Mouse (Mus musculus) embryonic facial prominence, embryonic 15.5 days (tissue): Measurements from ENCODE around the gene Lhfpl4. TPM values are rescaled to one million over a fixed set of nuclear protein-coding genes. Genes with fewer than 3 reads are reported as not detected.

Experiments used
- ATAC-seq: fragments of 200-750 bp; cut with Nextera tagmentation; 2 replicates; pipeline ENCODE4 v1.8.0; 2017; ENCODE audit warnings: low read depth, moderate TSS enrichment; ENCODE audit not compliant: insufficient number of reproducible peaks, low FRiP score, low TSS enrichment
- H3K27ac ChIP-seq: fragments of 300-500 bp; sonication (generic); replicated peaks from 2 replicates; pipeline ENCODE4 v1.5.1; 2015; ENCODE audit warnings: mild to moderate bottlenecking, inconsistent platforms
- H3K27me3 ChIP-seq: fragments of 300-500 bp; sonication (generic); 2 replicates; pipeline ENCODE4 v1.6.1; 2015; ENCODE audit warnings: inconsistent platforms
- H3K36me3 ChIP-seq: fragments of 300-500 bp; sonication (generic); 2 replicates; pipeline ENCODE4 v1.6.1; 2015; ENCODE audit warnings: mild to moderate bottlenecking, inconsistent platforms
- H3K4me1 ChIP-seq: fragments of 300-500 bp; sonication (generic); 2 replicates; pipeline ENCODE4 v1.6.1; 2015; ENCODE audit warnings: inconsistent platforms
- H3K4me2 ChIP-seq: fragments of 300-500 bp; sonication (generic); replicated peaks from 2 replicates; pipeline ENCODE4 v1.6.1; 2015; ENCODE audit warnings: mild to moderate bottlenecking, inconsistent platforms
- H3K4me3 ChIP-seq: fragments of 300-500 bp; sonication (generic); replicated peaks from 2 replicates; pipeline ENCODE4 v1.5.1; 2015; ENCODE audit warnings: mild to moderate bottlenecking, inconsistent platforms
- H3K9ac ChIP-seq: fragments of 300-500 bp; sonication (generic); 2 replicates; pipeline ENCODE4 v1.6.1; 2015; ENCODE audit warnings: inconsistent platforms
- H3K9me3 ChIP-seq: fragments of 300-500 bp; sonication (generic); replicated peaks from 2 replicates; pipeline ENCODE4 v1.6.1; 2016; ENCODE audit warnings: inconsistent platforms
- WGBS: fragments of 180-500 bp; shearing (Covaris S2); methylation state at CpG from one replicate; pipeline ENCODE4 v1.1.7; 2015; 5-methylcytosine and 5-hydroxymethylcytosine counted together
- polyA plus RNA-seq: library from polyadenylated mRNA; unstranded; fragments of >200 nt; fragmentation: Nextera tagmentation; extraction: Ambion mirVana; gene quantifications from 2 replicates; pipeline ENCODE4 v1.2.1, GENCODE M21; 2015

Gene Lhfpl4
- 1.5 and 1.9 TPM in 2 replicates for polyA plus RNA-seq

DNA sequence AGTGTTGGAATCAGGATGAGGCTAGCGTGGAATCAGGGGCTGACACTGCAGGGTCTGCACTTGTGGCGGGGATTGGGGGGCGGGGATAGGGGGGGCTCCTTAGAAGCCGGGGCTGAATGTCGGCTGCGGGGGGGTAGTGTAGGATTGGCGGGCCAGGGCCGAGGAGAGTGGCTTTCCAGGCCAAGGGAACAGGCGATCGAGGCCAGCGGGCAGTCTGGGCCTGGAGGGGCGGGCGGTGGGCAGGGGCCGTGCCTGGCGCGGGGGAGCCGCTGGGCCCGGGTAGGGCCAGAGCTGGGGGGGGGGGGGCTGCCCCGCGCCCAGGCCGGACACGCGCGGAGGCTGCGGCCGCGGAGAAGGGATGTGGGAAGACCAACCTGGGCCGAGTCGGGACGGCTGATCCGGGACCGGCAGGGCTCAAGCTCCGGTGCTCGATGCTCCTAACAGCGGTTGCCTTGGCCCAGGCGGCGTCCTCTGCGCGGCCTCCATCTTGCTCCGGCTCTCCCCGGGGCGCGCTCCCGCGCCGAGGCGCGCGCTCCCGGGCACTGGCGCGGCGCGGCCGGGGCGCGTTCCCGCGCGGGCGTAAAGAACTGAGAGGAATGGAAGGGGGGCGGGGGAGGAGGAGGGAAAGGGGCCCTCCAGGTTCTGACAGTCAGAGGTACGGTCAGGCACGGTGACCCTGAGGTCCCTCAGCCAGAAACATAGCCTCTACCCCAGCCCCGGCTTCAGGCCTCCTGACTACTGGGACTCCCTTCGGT is at the start of gene Lhfpl4:
Gene Lhfpl4 (minus strand): TSS at position 544 of the 755 bp plus-strand sequence.
- H3K9ac ChIP-seq: no peak within 1 kb of the TSS
- H3K27me3 ChIP-seq: peaks cover 37% of the 10 kb centered on the region
- no peak within 1 kb of the TSS for H3K27ac ChIP-seq
- peak within 1 kb of the TSS; percentile 49 for H3K4me3 ChIP-seq
- peaks cover 13% of the 10 kb centered on the region for H3K4me1 ChIP-seq
- H3K4me2 ChIP-seq: peak within 1 kb of the TSS; percentile 84
- WGBS: 1% methylated on average over 61 of the region's 66 CpGs
- ATAC-seq: no peak; the same call in 1 of the 2 replicates
- H3K9me3 ChIP-seq: no peaks in the 10 kb centered on the region
- no peaks in the 10 kb centered on the region for H3K36me3 ChIP-seq

- no peak overlapping the region for H3K4me2 ChIP-seq
- no peak overlapping the region for H3K9ac ChIP-seq
- no peaks in the 10 kb centered on the region for H3K9me3 ChIP-seq
- 89% methylated on average over 1 of the region's 1 CpGs for WGBS
- no peak overlapping the region for H3K27ac ChIP-seq
- no peak overlapping the region for H3K4me3 ChIP-seq
- H3K4me1 ChIP-seq: peaks cover 12% of the 10 kb centered on the region
- H3K27me3 ChIP-seq: no peaks in the 10 kb centered on the region
- peaks cover 20% of the 10 kb centered on the region for H3K36me3 ChIP-seq
- no peak for ATAC-seq
These were observed 47.6 kb upstream of the Lhfpl4 start for GRCm38 (mm10) chr6:113242753-113243152.

DNA sequence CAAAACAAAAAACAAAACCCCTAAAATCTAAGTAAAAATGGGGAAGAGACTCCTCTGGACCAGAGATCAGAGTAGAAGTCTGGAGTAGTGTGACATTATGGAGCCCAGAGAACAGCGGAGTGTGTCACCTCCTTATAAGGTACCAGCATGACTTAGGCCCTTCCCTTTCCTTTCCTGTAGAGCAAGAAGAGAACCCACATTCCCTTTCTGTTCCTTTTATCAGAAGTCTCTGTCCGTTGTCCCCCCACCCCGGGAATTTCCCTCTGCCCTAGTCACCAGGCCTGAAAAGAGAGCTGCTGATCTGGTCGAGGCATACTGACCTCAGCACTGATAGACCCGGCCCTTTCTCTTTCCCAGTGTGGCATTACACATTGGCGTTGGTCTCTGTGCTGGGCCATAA is 43.3 kb upstream of the Lhfpl4 start:
- 36% methylated on average over 6 of the region's 6 CpGs for WGBS
- peak overlapping the region; percentile 85; the same call in 1 of the 2 replicates for H3K9ac ChIP-seq

GRCm38 (mm10) chr6:113237542-113238270 is 42.5 kb upstream of the Lhfpl4 start, which contains the start of gene Mtmr14:
TSS of gene Mtmr14 (plus strand) at chr6:113237843.
- peak within 1 kb of the TSS; percentile 85 for H3K9ac ChIP-seq
- H3K27me3 ChIP-seq: no peaks in the 10 kb centered on the region
- peaks cover 13% of the 10 kb centered on the region for H3K36me3 ChIP-seq
- ATAC-seq: peak; percentile 98
- H3K4me2 ChIP-seq: peak within 1 kb of the TSS; percentile 81
- peak within 1 kb of the TSS; percentile 75 for H3K27ac ChIP-seq
- peak within 1 kb of the TSS; percentile 98 for H3K4me3 ChIP-seq
- H3K9me3 ChIP-seq: no peaks in the 10 kb centered on the region
- under 1% methylated on average over 54 of the region's 55 CpGs for WGBS
- H3K4me1 ChIP-seq: peaks cover 12% of the 10 kb centered on the region

More for the DNA sequence above, 43.3 kb upstream of the Lhfpl4 start:
- Histone ChIP-seq H3K9me3 (no peaks in the 10 kb centered on the region), H3K27me3 (no peaks in the 10 kb centered on the region), H3K4me3 (peak overlapping the region; percentile 98), H3K4me1 (peaks cover 12% of the 10 kb centered on the region), H3K36me3 (peaks cover 18% of the 10 kb centered on the region), H3K27ac (no peak overlapping the region), H3K4me2 (peak overlapping the region; percentile 81)
- no peak for ATAC-seq

DNA sequence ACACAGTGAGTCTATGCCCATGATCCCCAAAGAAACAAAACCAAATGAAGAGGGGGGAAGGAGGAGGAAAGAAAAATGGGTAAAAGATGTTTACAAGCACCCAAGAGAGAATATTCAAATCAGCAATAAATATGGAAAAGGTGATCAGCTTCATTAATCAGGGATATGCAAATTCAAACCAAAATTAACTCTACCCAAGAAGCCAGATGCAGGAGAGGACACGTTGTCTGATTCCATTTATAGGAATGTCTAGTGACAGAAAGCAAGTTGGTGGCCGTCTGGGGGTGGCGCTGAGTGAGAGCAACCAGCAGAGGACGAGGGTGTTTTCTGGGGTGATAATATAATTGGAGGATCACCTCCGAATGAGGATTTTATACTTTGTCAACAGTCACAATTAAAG is 40.0 kb upstream of the Lhfpl4 start:
- H3K4me3 ChIP-seq: no peak overlapping the region
- peaks cover 12% of the 10 kb centered on the region for H3K4me1 ChIP-seq
- H3K4me2 ChIP-seq: no peak overlapping the region
- no peak overlapping the region for H3K27ac ChIP-seq
- no peaks in the 10 kb centered on the region for H3K9me3 ChIP-seq
- no peak for ATAC-seq
- no peaks in the 10 kb centered on the region for H3K27me3 ChIP-seq
- no peak overlapping the region for H3K9ac ChIP-seq
- 62% methylated on average over 5 of the region's 5 CpGs for WGBS
- peaks cover under 1% of the 10 kb centered on the region; the same call in 1 of the 2 replicates for H3K36me3 ChIP-seq

GRCm38 (mm10) chr6:113226705-113227104 is 31.5 kb upstream of the Lhfpl4 start:
- no peak overlapping the region for H3K27ac ChIP-seq
- no peak overlapping the region for H3K4me2 ChIP-seq
- no peak for ATAC-seq
- H3K9ac ChIP-seq: no peak overlapping the region
- no peak overlapping the region for H3K4me3 ChIP-seq
- no peaks in the 10 kb centered on the region for H3K27me3 ChIP-seq
- no peaks in the 10 kb centered on the region for H3K4me1 ChIP-seq
- H3K9me3 ChIP-seq: no peaks in the 10 kb centered on the region
- no peaks in the 10 kb centered on the region for H3K36me3 ChIP-seq

GRCm38 (mm10) chr6:113225798-113226197 is 30.6 kb upstream of the Lhfpl4 start:
- H3K27me3 ChIP-seq: no peaks in the 10 kb centered on the region
- H3K27ac ChIP-seq: no peak overlapping the region
- WGBS: 72% methylated on average over 4 of the region's 4 CpGs
- ATAC-seq: no peak
- H3K9ac ChIP-seq: no peak overlapping the region
- H3K4me2 ChIP-seq: no peak overlapping the region
- H3K4me1 ChIP-seq: no peaks in the 10 kb centered on the region
- no peak overlapping the region for H3K4me3 ChIP-seq
- no peaks in the 10 kb centered on the region for H3K9me3 ChIP-seq
- no peaks in the 10 kb centered on the region for H3K36me3 ChIP-seq

- Histone ChIP-seq H3K4me1 (no peaks in the 10 kb centered on the region), H3K36me3 (no peaks in the 10 kb centered on the region), H3K9ac (no peak overlapping the region), H3K4me2 (no peak overlapping the region), H3K4me3 (no peak overlapping the region), H3K27ac (no peak overlapping the region), H3K27me3 (no peaks in the 10 kb centered on the region), H3K9me3 (no peaks in the 10 kb centered on the region)
- ATAC-seq: no peak
- WGBS: 69% methylated on average over 2 of the region's 2 CpGs
These were observed 21.1 kb upstream of the Lhfpl4 start for GRCm38 (mm10) chr6:113216280-113216679.

GRCm38 (mm10) chr6:113195596-113195992 is 410 bp upstream of the Lhfpl4 start:
- H3K9ac ChIP-seq: no peak overlapping the region
- peak overlapping the region; percentile 49 for H3K4me3 ChIP-seq
- H3K4me2 ChIP-seq: peak overlapping the region; percentile 84
- 17% methylated on average over 9 of the region's 9 CpGs for WGBS
- peaks cover 37% of the 10 kb centered on the region for H3K27me3 ChIP-seq
- H3K36me3 ChIP-seq: no peaks in the 10 kb centered on the region
- H3K27ac ChIP-seq: no peak overlapping the region
- peaks cover 13% of the 10 kb centered on the region for H3K4me1 ChIP-seq
- no peak for ATAC-seq
- no peaks in the 10 kb centered on the region for H3K9me3 ChIP-seq

DNA sequence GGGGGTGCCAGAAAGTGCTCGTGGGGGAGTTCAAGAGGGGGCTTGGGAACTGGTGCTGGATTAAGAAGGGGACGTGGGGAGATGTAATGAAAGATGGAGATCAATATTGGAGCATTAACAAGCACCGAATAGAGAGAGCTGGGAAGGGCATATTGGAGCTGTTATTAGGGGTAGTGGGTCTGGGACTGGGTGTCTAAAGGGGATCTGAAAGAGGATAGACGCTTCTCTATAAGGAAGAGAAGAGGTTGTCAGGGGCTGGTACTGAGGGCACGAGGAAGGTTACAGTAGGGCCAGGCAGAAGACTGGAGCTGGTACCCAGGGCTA is 705 bp downstream of the Lhfpl4 start:
- Histone ChIP-seq H3K4me1 (peaks cover 13% of the 10 kb centered on the region), H3K27ac (no peak overlapping the region), H3K4me2 (peak overlapping the region; percentile 84), H3K4me3 (peak overlapping the region; percentile 49), H3K9ac (no peak overlapping the region), H3K9me3 (no peaks in the 10 kb centered on the region), H3K36me3 (no peaks in the 10 kb centered on the region), H3K27me3 (peaks cover 37% of the 10 kb centered on the region)
- ATAC-seq: no peak
- 6% methylated on average over 5 of the region's 5 CpGs for WGBS

DNA sequence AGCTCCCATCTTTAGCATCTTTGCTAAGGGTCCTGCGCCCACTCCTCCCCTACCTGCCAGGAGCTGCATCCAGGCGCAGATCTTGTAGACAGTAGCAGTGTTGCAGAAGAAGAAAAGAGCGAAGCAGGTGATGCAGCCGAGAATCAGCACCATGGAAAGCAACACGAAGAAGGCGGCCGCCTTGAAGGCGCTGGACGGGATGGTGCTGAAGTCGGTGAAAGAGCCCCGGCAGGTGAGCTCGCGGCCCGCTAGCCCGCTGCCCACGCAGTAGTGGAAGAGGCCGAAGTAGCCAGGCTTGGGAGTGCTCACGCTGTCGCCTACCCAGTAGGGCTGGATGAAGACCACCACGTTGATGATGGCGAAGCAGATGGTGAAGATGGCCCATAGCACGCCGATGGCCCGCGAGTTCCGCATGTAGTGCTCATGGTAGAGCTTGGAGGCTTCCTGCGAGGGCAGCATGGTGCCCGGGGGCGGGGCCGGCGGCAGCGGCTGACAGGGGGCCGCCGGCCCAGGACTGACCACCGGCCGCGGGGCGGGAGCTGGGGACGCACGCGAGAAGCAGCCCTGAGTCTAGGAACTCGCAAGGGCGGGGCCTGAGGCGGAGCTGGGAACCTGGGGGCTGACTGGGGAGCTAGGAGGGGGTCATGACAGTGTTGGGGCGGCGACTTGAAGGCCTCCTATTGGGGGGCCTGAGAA is 1.3 kb downstream of the Lhfpl4 start:
- WGBS: 4% methylated on average over 46 of the region's 46 CpGs
- Histone ChIP-seq H3K27ac (no peak overlapping the region), H3K27me3 (peaks cover 37% of the 10 kb centered on the region), H3K4me2 (peak overlapping the region; percentile 84), H3K36me3 (no peaks in the 10 kb centered on the region), H3K9me3 (no peaks in the 10 kb centered on the region), H3K4me1 (peaks cover 13% of the 10 kb centered on the region), H3K4me3 (peak overlapping the region; percentile 49), H3K9ac (no peak overlapping the region)
- no peak for ATAC-seq
